In genomic region chr3:158560891-158561255, GRCm38 (mm10) we compare ENCODE assay signal across 9 mouse cellular contexts. TPM values are rescaled to one million over a fixed set of nuclear protein-coding genes. Genes with fewer than 3 reads are reported as not detected.
DNase-seq lines count a peak whose midpoint lies in the region; ATAC-seq lines count a peak whose summit lies in the region.
"Had no signal": no experiment of that assay in that cellular context is flagged by ENCODE, and none has a peak within 500 bp of the region (broad histone marks: within the 10 kb centered on the region; RNA-seq: fewer than 3 reads in every experiment).

No protein-coding gene starts in this region.

- H3K27me3 ChIP-seq in heart, embryonic 10.5 days (ENCODE audit: insufficient read depth, poor library complexity, severe bottlenecking) = peaks cover 42% of the 10 kb centered on the region
- H3K27me3 ChIP-seq in limb, embryonic 11.5 days (ENCODE audit: control insufficient read depth, insufficient read depth, low read length) = peaks cover 36% of the 10 kb centered on the region

- no peaks in the 10 kb centered on the region for H3K9me3 ChIP-seq in heart, embryonic 10.5 days
- no peaks in the 10 kb centered on the region for H3K9me3 ChIP-seq in limb, embryonic 11.5 days (ENCODE audit: control insufficient read depth, low read length)

- peak overlapping the region; percentile 96 for H3K4me2 ChIP-seq in limb, embryonic 11.5 days (ENCODE audit: low read depth, severe bottlenecking)

- intact Hi-C loops in heart, postnatal 25 days (cut with DNase I) = no loop called here

- H3K36me3 ChIP-seq in heart, embryonic 10.5 days = no peaks in the 10 kb centered on the region
- H3K36me3 ChIP-seq in limb, embryonic 11.5 days (ENCODE audit: control insufficient read depth, insufficient read depth, low read length) = no peaks in the 10 kb centered on the region

- under 1% methylated on average over 16 of the region's 16 CpGs for WGBS in heart, embryonic 10.5 days
- 1% methylated on average over 16 of the region's 16 CpGs for WGBS in limb, embryonic 11.5 days

- peaks cover 18% of the 10 kb centered on the region for H3K4me1 ChIP-seq in heart, embryonic 10.5 days
- no peaks in the 10 kb centered on the region; the same call in 1 of the 2 replicates for H3K4me1 ChIP-seq in limb, embryonic 11.5 days (ENCODE audit: control insufficient read depth, insufficient read depth, low read length)

- H3K9ac ChIP-seq in limb, embryonic 11.5 days (ENCODE audit: low read length) = peak overlapping the region; percentile 45; the same call in 1 of the 2 replicates

- H3K27ac ChIP-seq in heart, embryonic 10.5 days = peak overlapping the region; percentile 67; the same call in 1 of the 2 replicates
- no peak overlapping the region for H3K27ac ChIP-seq in limb, embryonic 11.5 days (replicated peaks; ENCODE audit: low read depth, low read length)

- peak overlapping the region; percentile 78 for H3K4me3 ChIP-seq in heart, embryonic 10.5 days
- peak overlapping the region; percentile 57 for H3K4me3 ChIP-seq in limb, embryonic 11.5 days (ENCODE audit: low read depth, low read length)

- no peak for DNase-seq in heart, embryonic 10.5 days (ENCODE audit: low spot score)
- no peak for DNase-seq in heart, postnatal 25 days (ENCODE audit: low spot score)
- peak; percentile 34 for DNase-seq in R1 (ENCODE audit: low read depth, low spot score)
- DNase-seq in limb, embryonic 11.5 days (ENCODE audit: low spot score) = peak; percentile 55
- peak; percentile 50 for DNase-seq in retina, embryonic 14.5 days (ENCODE audit: low spot score)
- DNase-seq in urinary bladder, adult 18-20 months (ENCODE audit: low spot score in 2 of 2) = no peak

- ATAC-seq in frontal cortex, adult (ENCODE audit: low TSS enrichment) = peak; percentile 18
- ATAC-seq in limb, embryonic 11.5 days (ENCODE audit: insufficient number of reproducible peaks, low FRiP score, low TSS enrichment, low read depth) = peak; percentile 7; the same call in 1 of the 2 replicates
- ATAC-seq in megakaryocyte, adult 5-6 weeks (ENCODE audit: poor library complexity, severe bottlenecking) = no peak

RNA-seq across cellular contexts. Expression of gene Lrrc7, which starts 1.1 kb away (rescaled TPM):
- 0.02 and 0.03 TPM in 2 replicates for polyA plus RNA-seq in heart, embryonic 10.5 days (2016; fragmentation: Nextera tagmentation; extraction: Ambion mirVana)
- total RNA-seq in heart, postnatal 25 days (2021) = not detected
- polyA plus RNA-seq in limb, embryonic 11.5 days (2014; fragmentation: Nextera tagmentation; extraction: Ambion mirVana) = 0.27 and 0.52 TPM in 2 replicates
- total RNA-seq in megakaryocyte, adult 5-6 weeks (2015) = not detected in 2 replicates
- total RNA-seq in megakaryocyte, adult 5-6 weeks (2017) = not detected in 2 replicates
- polyA plus RNA-seq: gonadal fat pad, adult 2 months had no signal

Comparison
In these comparisons a context has a peak if more than half of its experiments do, and no peak if none do; other contexts are left out.
1. DNase-seq: peak in R1 (single experiment), limb, embryonic 11.5 days (single experiment) and retina, embryonic 14.5 days (single experiment); none in heart, embryonic 10.5 days (single experiment), heart, postnatal 25 days (single experiment) and urinary bladder, adult 18-20 months (0 of 2).